Mouse (Mus musculus) Patski (cell line): Measurements from ENCODE around the gene Gm28845. TPM values are rescaled to one million over a fixed set of nuclear protein-coding genes. Genes with fewer than 3 reads are reported as not detected.

Source experiments
- ATAC-seq: fragments of 100-300 bp; one replicate; pipeline ENCODE4 v1.8.0; 2021
- CTCF ChIA-PET: fragments of 350-600 bp; sonication (Branson Sonifier 250); formaldehyde crosslinking; loops from one replicate; lab custom pipeline; 2022; ENCODE audit warnings: inconsistent platforms; lab: Charles Lee
- POLR2A ChIA-PET: fragments of 350-600 bp; sonication (Branson Sonifier 250); formaldehyde crosslinking; loops from one replicate; lab custom pipeline; 2022; ENCODE audit warnings: antibody characterized with exemption, inconsistent platforms; lab: Charles Lee
- DNase-seq: peaks from one replicate; pipeline ENCODE4 v3.0.0-alpha.2; 2011; ENCODE audit warnings: low read depth, low spot score
- H3K27me3 ChIP-seq: fragments of 371-371 bp; one replicate; pipeline ENCODE4 v1.5.1; 2021
- CTCF ChIP-seq: fragments of 100-300 bp; IDR thresholded peaks from one replicate; pipeline ENCODE4 v1.5.1; 2021
- in situ Hi-C: fragments of 300-500 bp; cut with MboI; formaldehyde crosslinking; loops from 3 replicates; pipeline ENCODE4 v1.11.1; 2018; ENCODE audit warnings: low pct_unique_long_range_greater_than_20kb, mixed read lengths
- polyA plus RNA-seq: library from polyadenylated mRNA; unstranded; gene quantifications from one replicate; pipeline ENCODE4 v1.2.3, GENCODE M21; 2021

Gm28845 gene
- not detected for polyA plus RNA-seq

DNA sequence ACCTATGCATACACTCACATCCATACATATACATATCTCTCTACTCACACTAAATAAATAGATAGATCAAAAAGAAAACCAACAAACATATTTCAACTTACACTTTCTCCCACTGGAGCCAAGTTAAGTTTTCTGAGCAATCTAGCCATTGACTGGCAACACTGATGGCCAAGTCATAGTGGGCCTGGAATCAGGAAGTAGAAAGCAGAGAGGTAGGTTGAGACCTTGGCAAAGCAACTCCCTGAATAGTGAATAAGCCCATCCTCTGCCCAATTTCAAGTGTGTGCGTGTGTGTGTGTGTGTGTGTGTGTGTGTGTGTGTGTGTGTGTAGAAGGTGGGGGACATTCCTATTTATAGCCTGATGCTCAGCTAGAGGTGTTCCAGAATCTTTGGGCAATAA is at the start of gene Gm28845:
TSS of gene Gm28845 (minus strand) at position 121 of the 400 bp plus-strand sequence.
- no peak for ATAC-seq
- TF ChIP-seq CTCF, result no peak
- H3K27me3 ChIP-seq, result no peaks in the 10 kb centered on the region
- DNase-seq, result no peak
- POLR2A ChIA-PET, result interaction anchor here (0.7 kb wide), 1 partner anchor 18 kb away, joined by 3 read pairs; no protein-coding TSS in a partner anchor
- CTCF ChIA-PET, result interaction anchor here (0.9 to 2.4 kb wide), 2 partner anchors 9 to 59 kb away, joined by 3 to 7 read pairs; no protein-coding TSS in a partner anchor
- in situ Hi-C loops, result no loop called here

DNA sequence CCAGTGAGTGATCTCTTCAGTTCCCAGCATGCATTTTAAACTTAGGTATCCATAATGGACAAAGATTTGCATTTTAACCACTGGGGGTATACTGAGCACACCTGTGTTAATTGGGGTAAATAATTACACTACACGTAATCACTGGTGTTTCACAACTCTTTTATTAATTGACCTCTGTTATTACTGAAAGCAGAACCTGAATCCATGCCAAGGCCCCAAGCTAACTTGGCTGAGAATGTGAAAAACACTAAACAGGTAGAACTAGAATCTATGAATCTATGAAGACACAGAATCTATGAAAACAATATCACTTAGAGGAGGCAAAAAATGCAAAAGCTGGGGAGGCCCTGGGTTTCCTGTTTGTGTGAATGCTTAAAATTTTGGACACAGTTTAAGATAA is 48.1 kb upstream of the Gm28845 start:
- ATAC-seq (no peak), DNase-seq (no peak)
- no peak for TF ChIP-seq CTCF
- in situ Hi-C loops, result no loop called here
- no peaks in the 10 kb centered on the region for H3K27me3 ChIP-seq
- ChIA-PET CTCF (interaction anchor here (1.0 kb wide), 1 partner anchor 9 kb away, joined by 4 read pairs; no protein-coding TSS in a partner anchor), POLR2A (interaction anchor here (0.7 kb wide), 1 partner anchor 122 kb away, joined by 3 read pairs; no protein-coding TSS in a partner anchor)

DNA sequence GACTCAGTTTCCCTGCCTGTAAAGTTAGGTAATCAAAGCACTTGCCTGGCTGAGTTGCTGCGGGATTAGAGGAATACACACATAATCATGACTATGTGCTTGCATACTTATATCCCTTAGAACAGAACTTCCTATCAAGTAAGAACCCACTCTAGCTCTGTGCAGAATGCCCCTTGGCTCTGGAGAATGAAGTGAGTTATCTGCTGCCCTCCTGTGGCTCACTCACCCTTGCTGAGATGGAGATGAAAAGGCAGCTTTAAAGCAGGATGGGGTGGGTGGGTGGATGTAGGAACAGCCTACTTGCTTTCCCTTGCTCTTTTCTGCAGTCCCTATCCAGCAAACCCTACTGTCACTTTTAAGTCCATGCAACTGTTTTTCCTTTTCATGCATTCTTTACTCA is 42.9 kb upstream of the Gm28845 start:
- CTCF ChIA-PET, result interaction anchor here (2.8 kb wide), 1 partner anchor 17 kb away, joined by 14 read pairs; no protein-coding TSS in a partner anchor
- peak; percentile 46 for TF ChIP-seq CTCF
- DNase-seq (no peak), ATAC-seq (no peak)
- in situ Hi-C loops, result no loop called here
- no peaks in the 10 kb centered on the region for H3K27me3 ChIP-seq
- POLR2A ChIA-PET, result no interaction called here

DNA sequence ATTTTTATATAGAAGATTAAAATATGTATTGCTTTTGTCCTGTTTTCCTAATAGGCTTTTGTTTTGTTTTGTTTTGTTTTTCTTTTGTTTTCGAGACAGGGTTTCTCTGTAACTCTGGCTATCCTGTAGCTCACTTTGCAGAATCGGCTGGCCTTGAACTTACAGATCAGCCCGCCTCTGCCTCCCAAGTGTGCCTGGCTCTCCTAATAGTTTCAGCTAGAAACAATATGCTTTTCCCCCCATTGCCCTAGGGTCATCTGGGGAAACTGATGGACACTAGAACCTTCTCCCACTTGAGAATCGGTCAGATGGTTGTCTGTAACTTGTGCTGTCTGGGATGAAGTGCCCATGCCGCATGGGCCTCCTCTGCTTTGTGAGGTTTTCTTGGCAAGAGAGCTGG is 36.8 kb upstream of the Gm28845 start:
- CTCF ChIA-PET, result interaction anchor here (0.9 to 2.4 kb wide), 6 partner anchors 9 to 44 kb away, joined by 3 to 9 read pairs (median 4); no protein-coding TSS in a partner anchor
- TF ChIP-seq CTCF, result no peak
- in situ Hi-C loops, result no loop called here
- ATAC-seq (no peak), DNase-seq (no peak)
- H3K27me3 ChIP-seq, result no peaks in the 10 kb centered on the region
- POLR2A ChIA-PET, result no interaction called here

DNA sequence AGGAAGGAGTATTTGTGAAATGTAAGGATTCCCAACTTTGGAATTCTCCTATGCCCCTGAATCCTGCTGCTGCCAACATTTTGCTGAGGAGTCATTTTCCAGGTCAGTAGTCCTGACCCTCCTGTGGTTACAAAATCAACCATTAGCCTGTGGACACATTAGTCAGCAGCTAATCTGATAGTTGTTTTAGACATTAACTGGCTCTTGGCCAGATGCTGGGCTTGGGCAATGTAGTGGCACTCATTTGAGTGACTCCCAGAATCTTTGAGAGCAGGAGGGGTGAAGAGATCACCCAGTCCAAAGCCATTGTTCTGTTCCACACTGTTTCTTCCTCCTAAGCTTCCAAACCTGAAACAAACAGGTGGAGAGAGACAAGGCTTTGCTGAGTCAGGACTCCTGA is 35.5 kb upstream of the Gm28845 start:
- ATAC-seq, result peak; percentile 86
- in situ Hi-C loops, result no loop called here
- ChIA-PET POLR2A (no interaction called here), CTCF (interaction anchor here (2.0 to 2.4 kb wide), 3 partner anchors 23 to 43 kb away, joined by 5 to 9 read pairs (median 7); no protein-coding TSS in a partner anchor)
- peak; percentile 89 for DNase-seq
- no peaks in the 10 kb centered on the region for H3K27me3 ChIP-seq
- no peak for TF ChIP-seq CTCF

DNA sequence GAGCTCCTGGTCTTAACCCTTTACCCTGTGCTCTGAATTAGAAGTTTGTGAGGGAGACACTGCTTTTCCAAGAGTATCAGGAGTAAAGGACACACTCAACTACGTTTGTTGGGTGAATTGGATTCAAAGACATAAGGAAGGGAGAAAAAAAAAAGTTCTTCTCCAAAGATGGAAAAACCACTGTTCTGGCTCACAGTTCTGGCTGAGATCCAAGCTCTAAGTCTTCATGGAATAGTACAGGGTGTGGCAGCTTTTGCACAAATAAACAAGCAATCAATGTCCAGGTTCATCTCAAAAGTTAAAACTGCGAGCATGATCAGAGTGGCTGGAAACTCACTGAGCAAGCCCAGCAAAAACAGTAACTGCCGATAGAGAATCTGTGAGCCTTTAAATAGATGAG is 28.6 kb upstream of the Gm28845 start:
- POLR2A ChIA-PET, result no interaction called here
- H3K27me3 ChIP-seq, result no peaks in the 10 kb centered on the region
- no peak for DNase-seq
- CTCF ChIA-PET, result interaction anchor here (0.7 to 1.5 kb wide), 3 partner anchors 18 to 32 kb away, joined by 3 to 4 read pairs (median 3); no protein-coding TSS in a partner anchor
- no peak for TF ChIP-seq CTCF
- in situ Hi-C loops, result no loop called here
- no peak for ATAC-seq

DNA sequence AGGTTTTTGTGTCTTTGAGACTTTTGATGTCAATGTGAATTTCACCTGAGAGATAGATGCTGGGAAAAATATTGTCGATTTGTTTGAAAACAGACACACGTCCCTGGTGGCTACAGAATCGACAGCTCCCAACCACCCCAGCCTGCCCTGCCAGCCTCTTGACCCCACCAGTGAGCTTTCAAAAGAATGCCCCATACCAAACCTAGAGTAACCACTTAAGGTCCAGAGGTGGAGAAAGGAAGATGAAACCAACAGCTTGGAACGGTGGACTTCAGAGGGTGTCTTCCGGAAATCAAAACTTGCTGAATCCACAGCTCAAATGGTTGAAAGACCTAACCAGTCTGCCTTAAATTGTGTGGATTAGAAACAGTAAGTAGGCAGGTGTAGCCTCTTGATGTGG is 28.0 kb upstream of the Gm28845 start:
- ChIA-PET CTCF (interaction anchor here (1.0 to 1.5 kb wide), 4 partner anchors 17 to 72 kb away, joined by 3 to 4 read pairs (median 4); no protein-coding TSS in a partner anchor), POLR2A (no interaction called here)
- in situ Hi-C loops, result no loop called here
- no peaks in the 10 kb centered on the region for H3K27me3 ChIP-seq
- ATAC-seq (no peak), DNase-seq (no peak)
- TF ChIP-seq CTCF, result no peak

DNA sequence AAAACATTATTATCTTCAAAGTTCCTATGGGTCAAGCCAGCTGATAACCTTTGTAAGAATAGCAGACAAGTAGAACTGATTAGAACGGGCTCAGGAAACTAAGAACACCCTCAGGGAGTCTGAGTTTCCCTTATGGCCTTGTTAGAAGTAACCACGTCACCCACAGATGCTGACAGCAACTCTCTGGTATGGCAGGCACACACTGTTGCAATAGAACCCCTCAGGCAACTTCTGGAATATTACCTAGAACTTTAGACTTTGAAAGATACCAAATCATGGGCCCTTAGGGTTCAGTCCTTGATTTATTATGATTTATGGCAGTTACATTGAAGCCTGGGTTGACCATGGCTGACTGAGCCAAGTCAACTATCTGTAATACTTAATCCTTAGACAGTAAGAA is 27.2 kb upstream of the Gm28845 start:
- H3K27me3 ChIP-seq, result no peaks in the 10 kb centered on the region
- ChIA-PET POLR2A (no interaction called here), CTCF (interaction anchor here (1.2 to 1.7 kb wide), 3 partner anchors 26 to 71 kb away, joined by 3 to 4 read pairs (median 3); no protein-coding TSS in a partner anchor)
- DNase-seq (peak; percentile 6), ATAC-seq (no peak)
- in situ Hi-C loops, result no loop called here
- no peak for TF ChIP-seq CTCF

DNA sequence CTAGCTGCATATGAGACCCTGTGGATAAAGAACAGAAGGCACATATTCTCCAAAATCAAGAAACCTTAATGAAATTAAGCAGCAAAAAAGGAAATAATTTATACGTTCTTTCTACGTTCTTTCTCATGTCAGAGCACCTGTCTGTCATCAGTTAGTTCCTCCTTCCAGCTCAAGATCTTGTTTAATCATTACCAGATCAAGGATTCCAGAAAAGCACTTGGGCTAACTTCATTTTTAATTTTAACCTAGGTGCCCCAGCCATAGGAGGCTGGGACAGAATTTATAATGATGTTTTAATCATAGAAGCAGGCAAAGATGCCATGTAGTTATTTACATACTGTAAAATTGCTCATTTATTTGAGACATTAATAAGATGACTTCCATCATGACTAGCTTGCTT is 25.4 kb upstream of the Gm28845 start:
- DNase-seq (no peak), ATAC-seq (no peak)
- in situ Hi-C loops, result no loop called here
- ChIA-PET POLR2A (no interaction called here), CTCF (interaction anchor here (1.7 kb wide), 1 partner anchor 24 kb away, joined by 3 read pairs; no protein-coding TSS in a partner anchor)
- no peaks in the 10 kb centered on the region for H3K27me3 ChIP-seq
- no peak for TF ChIP-seq CTCF

DNA sequence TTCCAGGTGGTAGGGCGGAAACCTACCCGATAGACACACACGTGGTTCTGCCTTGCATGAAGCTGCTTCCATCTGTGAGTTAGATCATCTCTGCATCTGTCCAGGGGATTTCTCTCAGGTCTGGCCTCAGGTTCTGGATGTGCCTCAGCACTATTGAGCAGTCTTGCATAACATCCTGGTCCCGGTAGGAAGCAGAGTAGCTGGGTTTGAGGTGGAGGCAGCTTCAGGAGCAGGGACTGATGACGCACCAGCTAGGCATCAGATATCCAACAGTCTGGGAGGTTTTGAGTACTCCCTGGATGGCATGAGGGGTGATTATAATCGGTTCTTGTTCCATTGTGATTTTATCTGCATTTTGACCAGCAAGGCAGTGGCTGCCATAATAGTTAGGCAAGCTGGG is 18.2 kb upstream of the Gm28845 start:
- DNase-seq (peak; percentile 50), ATAC-seq (peak; percentile 90)
- POLR2A ChIA-PET, result interaction anchor here (0.7 kb wide), 1 partner anchor 18 kb away, joined by 3 read pairs; no protein-coding TSS in a partner anchor
- TF ChIP-seq CTCF, result no peak
- no peaks in the 10 kb centered on the region for H3K27me3 ChIP-seq
- CTCF ChIA-PET, result interaction anchor here (0.6 to 1.8 kb wide), 4 partner anchors 8 to 82 kb away, joined by 3 to 8 read pairs (median 4); no protein-coding TSS in a partner anchor
- in situ Hi-C loops, result no loop called here

DNA sequence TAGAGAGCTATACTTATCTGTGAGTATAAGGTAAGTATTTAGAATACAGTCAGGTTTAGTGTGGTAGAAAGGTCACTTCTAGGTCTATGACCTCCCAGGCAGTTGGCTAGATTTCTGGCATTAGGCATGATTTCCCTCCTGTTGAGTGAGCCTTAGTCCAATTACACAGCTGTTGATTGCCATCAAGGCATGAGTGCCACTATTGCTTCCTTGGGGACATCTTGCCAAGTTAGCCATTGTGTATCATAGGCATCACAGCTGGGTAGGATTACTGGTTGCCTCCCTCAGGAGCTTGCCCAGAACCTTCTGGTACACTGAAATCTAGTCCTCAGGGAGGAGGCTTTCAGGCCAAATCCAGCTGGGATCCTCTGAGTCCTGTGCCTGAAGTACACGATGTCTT is 13.5 kb upstream of the Gm28845 start:
- in situ Hi-C loops, result no loop called here
- no peaks in the 10 kb centered on the region for H3K27me3 ChIP-seq
- no peak for ATAC-seq
- ChIA-PET POLR2A (no interaction called here), CTCF (interaction anchor here (1.3 to 1.4 kb wide), 2 partner anchors 20 to 46 kb away, joined by 5 to 8 read pairs; no protein-coding TSS in a partner anchor)
- DNase-seq, result no peak
- no peak for TF ChIP-seq CTCF
